Mouse (Mus musculus): ENCODE data around the gene 4833439L19Rik.

GRCm38 (mm10) chr13:54504611-54505260 is 60.5 kb downstream of the 4833439L19Rik start:
- no peak for TF ChIP-seq CTCF (IDR thresholded peaks at IDR 0.05; ENCODE audit: low read depth, low read length)
- TF ChIP-seq POLR2A (IDR thresholded peaks at IDR 0.05; ENCODE audit: borderline replicate concordance, low read depth, low read length), result no peak

All from bone marrow macrophage, adult 2 months (primary cell).